31 mouse cellular contexts compared by ENCODE assay signal in the genomic region with DNA sequence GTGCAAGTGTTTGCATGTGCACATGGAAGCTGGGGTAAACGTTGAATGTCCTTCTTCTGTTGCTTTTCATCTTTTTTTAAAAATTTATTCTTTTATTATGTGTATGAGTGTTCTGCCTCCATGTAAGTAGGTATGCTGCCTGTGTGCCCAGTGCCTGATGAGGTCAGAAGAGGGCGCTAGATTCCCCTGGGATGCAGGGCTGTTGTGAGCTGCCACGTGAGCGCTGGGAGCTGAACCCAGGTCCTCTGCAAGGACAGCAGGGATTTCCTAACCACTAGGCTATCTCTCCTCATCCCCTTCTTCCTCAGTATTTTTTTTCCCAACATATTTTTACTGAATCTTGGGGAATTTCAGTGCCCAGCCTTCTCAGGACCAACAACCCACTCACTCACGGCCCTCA. TPM values are rescaled to one million over a fixed set of nuclear protein-coding genes. Genes with fewer than 3 reads are reported as not detected.
"Had no signal": no experiment of that assay in that cellular context is flagged by ENCODE, and none has a peak within 500 bp of the region (broad histone marks: within the 10 kb centered on the region; RNA-seq: fewer than 3 reads in every experiment).

No protein-coding gene starts in this region.

- H3K27ac ChIP-seq: heart, embryonic 10.5 days; heart, embryonic 13.5 days; heart, embryonic 15.5 days; hindbrain, embryonic 13.5 days; hindbrain, embryonic 15.5 days; hindbrain, postnatal 0 days; kidney, embryonic 15.5 days; kidney, postnatal 0 days; limb, embryonic 13.5 days; limb, embryonic 15.5 days; liver, embryonic 12.5 days; liver, embryonic 14.5 days had no signal

- H3K36me3 ChIP-seq: heart, embryonic 10.5 days; heart, embryonic 13.5 days; heart, embryonic 15.5 days; hindbrain, embryonic 13.5 days; hindbrain, embryonic 15.5 days; kidney, embryonic 15.5 days; limb, embryonic 13.5 days; limb, embryonic 15.5 days; liver, embryonic 12.5 days had no signal

- H3K9ac ChIP-seq: heart, embryonic 13.5 days; heart, embryonic 15.5 days; hindbrain, embryonic 13.5 days; hindbrain, embryonic 15.5 days; kidney, embryonic 15.5 days; limb, embryonic 13.5 days; limb, embryonic 15.5 days; liver, embryonic 12.5 days; liver, embryonic 14.5 days had no signal

- H3K4me1 ChIP-seq: hindbrain, embryonic 13.5 days; hindbrain, embryonic 15.5 days; kidney, embryonic 15.5 days; limb, embryonic 15.5 days had no signal

- H3K27me3 ChIP-seq: heart, embryonic 13.5 days; heart, embryonic 15.5 days; hindbrain, embryonic 15.5 days; kidney, embryonic 15.5 days; limb, embryonic 13.5 days; limb, embryonic 15.5 days had no signal

- H3K9me3 ChIP-seq: heart, embryonic 10.5 days; heart, embryonic 13.5 days; heart, embryonic 15.5 days; hindbrain, embryonic 13.5 days; hindbrain, embryonic 15.5 days; kidney, embryonic 15.5 days; limb, embryonic 13.5 days; limb, embryonic 15.5 days; liver, embryonic 12.5 days had no signal

- H3K4me3 ChIP-seq: heart, embryonic 10.5 days; heart, embryonic 13.5 days; heart, embryonic 15.5 days; hindbrain, embryonic 13.5 days; hindbrain, embryonic 15.5 days; kidney, embryonic 15.5 days; limb, embryonic 13.5 days; limb, embryonic 15.5 days; liver, embryonic 12.5 days had no signal

- DNase-seq: gastrocnemius, postnatal 14 days; gastrocnemius, postnatal 36 days; heart, adult 18-20 months; heart, postnatal 14 days; heart, postnatal 36 days; kidney, adult 11 months; kidney, adult 2 months; kidney, adult 9 months; kidney, postnatal 14 days; kidney, postnatal 36 days; layer of hippocampus, adult 9-11 months; layer of hippocampus, postnatal 36 days; left cerebral cortex, postnatal 4 days had no signal

RNA-seq across cellular contexts. Expression of gene Slc2a7, which starts 22.4 kb away (rescaled TPM):
- polyA plus RNA-seq: gonadal fat pad, adult 2 months; heart, embryonic 10.5 days; heart, embryonic 13.5 days; heart, embryonic 15.5 days; heart, postnatal 0 days; hindbrain, embryonic 11.5 days; hindbrain, embryonic 13.5 days; hindbrain, embryonic 15.5 days; hindbrain, postnatal 0 days; intestine, embryonic 14.5 days; kidney, embryonic 15.5 days; kidney, postnatal 0 days; limb, embryonic 11.5 days; limb, embryonic 13.5 days; limb, embryonic 15.5 days; liver, adult 2 months; liver, embryonic 12.5 days had no signal
